Mouse (Mus musculus) lung, postnatal 0 days (tissue): Measurements from ENCODE around the gene Slc4a3. TPM values are rescaled to one million over a fixed set of nuclear protein-coding genes. Genes with fewer than 3 reads are reported as not detected.

Experiments used
- ATAC-seq: fragments of 200-750 bp; cut with Nextera tagmentation; 2 replicates; pipeline ENCODE4 v1.8.0; 2017; ENCODE audit warnings: moderate library complexity
- DNase-seq: peaks from one replicate; pipeline ENCODE4 v3.0.0-alpha.2; 2016; ENCODE audit warnings: low spot score
- H3K27ac ChIP-seq: fragments of 300-500 bp; sonication (generic); 2 replicates; pipeline ENCODE4 v1.5.1; 2014; ENCODE audit warnings: antibody characterized with exemption, mild to moderate bottlenecking, low read length, mixed read lengths
- H3K27me3 ChIP-seq: fragments of 300-500 bp; sonication (generic); replicated peaks from 2 replicates; pipeline ENCODE4 v1.6.1; 2014; ENCODE audit warnings: low read length, mixed read lengths; ENCODE audit not compliant: insufficient read depth
- H3K36me3 ChIP-seq: fragments of 300-500 bp; sonication (generic); 2 replicates; pipeline ENCODE4 v1.6.1; 2014; ENCODE audit warnings: low read length, mixed read lengths; ENCODE audit not compliant: insufficient read depth
- H3K4me1 ChIP-seq: fragments of 300-500 bp; sonication (generic); 2 replicates; pipeline ENCODE4 v1.6.1; 2014; ENCODE audit warnings: antibody characterized with exemption, low read depth, low read length, mixed read lengths; ENCODE audit not compliant: insufficient read depth
- H3K4me2 ChIP-seq: fragments of 300-500 bp; sonication (generic); replicated peaks from 2 replicates; pipeline ENCODE4 v1.6.1; 2014; ENCODE audit warnings: low read depth, mild to moderate bottlenecking, low read length, moderate library complexity, mixed read lengths
- H3K4me3 ChIP-seq: fragments of 300-500 bp; sonication (generic); 2 replicates; pipeline ENCODE4 v1.5.1; 2014; ENCODE audit warnings: low read depth, low read length
- H3K9ac ChIP-seq: fragments of 300-500 bp; sonication (generic); replicated peaks from 2 replicates; pipeline ENCODE4 v1.6.1; 2014; ENCODE audit warnings: low read depth, mild to moderate bottlenecking
- H3K9me3 ChIP-seq: fragments of 300-500 bp; sonication (generic); 2 replicates; pipeline ENCODE4 v1.6.1; 2016; ENCODE audit warnings: low read length, mixed read lengths
- CTCF ChIP-seq: IDR thresholded peaks from 2 replicates; pipeline ENCODE4 v1.5.1; 2016; ENCODE audit warnings: antibody characterized with exemption, mild to moderate bottlenecking
- EP300 ChIP-seq: IDR thresholded peaks from 2 replicates; pipeline ENCODE4 v1.6.1; 2016; ENCODE audit warnings: antibody characterized with exemption, mild to moderate bottlenecking, control low read depth
- WGBS: fragments of 180-500 bp; shearing (Covaris S2); extraction: QIAGEN DNeasy Blood & Tissue Kit; methylation state at CpG from one replicate; pipeline ENCODE4 v1.1.7; 2014; 5-methylcytosine and 5-hydroxymethylcytosine counted together
- polyA plus RNA-seq: library from polyadenylated mRNA; unstranded; fragments of >200 nt; fragmentation: Nextera tagmentation; extraction: Ambion mirVana; gene quantifications from 2 replicates; pipeline ENCODE4 v1.2.1, GENCODE M21; 2015

Slc4a3 gene
- polyA plus RNA-seq, 1 experiment from 2014 or later = 8.0 TPM

DNA sequence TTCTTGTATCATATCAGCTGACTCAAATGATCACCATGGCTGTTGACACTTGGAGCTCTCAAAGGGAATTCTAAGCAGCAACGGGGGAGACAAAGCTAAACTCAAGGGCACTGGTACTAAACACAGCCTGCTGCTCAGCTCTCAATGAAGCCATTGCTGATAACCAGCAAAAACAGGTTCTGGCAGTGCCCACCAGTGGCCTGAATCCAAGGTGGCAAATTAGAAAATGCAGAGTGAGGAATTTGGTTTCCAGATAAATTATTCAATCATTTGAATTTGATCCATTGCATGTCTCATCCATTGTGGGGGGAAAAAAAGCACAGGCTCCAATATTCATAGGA lies 15.8 kb downstream of the Slc4a3 start:
- Histone ChIP-seq H3K4me3 (no peak overlapping the region), H3K4me2 (no peak overlapping the region), H3K9me3 (no peaks in the 10 kb centered on the region), H3K36me3 (no peaks in the 10 kb centered on the region), H3K4me1 (no peaks in the 10 kb centered on the region; the same call in 1 of the 2 replicates), H3K27ac (no peak overlapping the region), H3K9ac (no peak overlapping the region), H3K27me3 (0 out of 2 replicates have a peak, but pooled peaks cover 3% of the 10 kb centered on the region)
- DNase-seq = no peak
- no peak for ATAC-seq
- WGBS = 37% methylated on average over 1 of the region's 1 CpGs
- no peak for TF ChIP-seq EP300
- no peak for TF ChIP-seq CTCF

DNA sequence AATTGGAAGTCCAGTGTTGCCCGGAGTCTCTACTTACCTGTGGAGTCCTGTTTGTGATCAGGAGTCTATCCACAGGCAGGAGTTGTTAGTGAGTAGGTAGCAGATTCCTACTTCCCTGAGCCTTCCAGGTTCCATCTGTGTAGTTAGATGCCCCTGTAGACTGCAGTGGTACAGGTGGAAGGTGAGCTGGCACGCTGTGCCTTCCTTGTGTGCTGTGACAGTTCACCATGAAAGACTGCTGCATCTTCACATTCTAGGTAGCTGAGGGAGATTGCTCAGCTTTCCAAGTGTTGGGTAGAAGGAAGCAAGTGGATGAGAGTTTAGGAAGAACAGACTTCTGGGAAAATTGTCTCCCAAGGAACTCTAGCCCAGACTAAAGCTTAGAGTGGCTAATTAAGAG lies 18.0 kb downstream of the Slc4a3 start:
- no peaks in the 10 kb centered on the region for H3K9me3 ChIP-seq
- no peaks in the 10 kb centered on the region; the same call in 1 of the 2 replicates for H3K4me1 ChIP-seq
- H3K9ac ChIP-seq = no peak overlapping the region
- H3K27me3 ChIP-seq = 0 out of 2 replicates have a peak, but pooled peaks cover 3% of the 10 kb centered on the region
- WGBS = 82% methylated on average over 2 of the region's 2 CpGs
- TF ChIP-seq CTCF = no peak
- no peak for TF ChIP-seq EP300
- H3K27ac ChIP-seq = no peak overlapping the region
- DNase-seq = no peak
- H3K4me3 ChIP-seq = no peak overlapping the region
- no peak overlapping the region for H3K4me2 ChIP-seq
- no peaks in the 10 kb centered on the region for H3K36me3 ChIP-seq
- no peak for ATAC-seq

GRCm38 (mm10) chr1:75564916-75565315 lies 18.9 kb downstream of the Slc4a3 start:
- TF ChIP-seq CTCF (no peak), EP300 (no peak)
- Histone ChIP-seq H3K27me3 (0 out of 2 replicates have a peak, but pooled peaks cover 3% of the 10 kb centered on the region), H3K9me3 (no peaks in the 10 kb centered on the region), H3K9ac (no peak overlapping the region), H3K4me2 (no peak overlapping the region), H3K4me1 (no peaks in the 10 kb centered on the region), H3K36me3 (no peaks in the 10 kb centered on the region), H3K27ac (no peak overlapping the region), H3K4me3 (no peak overlapping the region)
- WGBS = 26% methylated on average over 5 of the region's 5 CpGs
- ATAC-seq = no peak
- no peak for DNase-seq

DNA sequence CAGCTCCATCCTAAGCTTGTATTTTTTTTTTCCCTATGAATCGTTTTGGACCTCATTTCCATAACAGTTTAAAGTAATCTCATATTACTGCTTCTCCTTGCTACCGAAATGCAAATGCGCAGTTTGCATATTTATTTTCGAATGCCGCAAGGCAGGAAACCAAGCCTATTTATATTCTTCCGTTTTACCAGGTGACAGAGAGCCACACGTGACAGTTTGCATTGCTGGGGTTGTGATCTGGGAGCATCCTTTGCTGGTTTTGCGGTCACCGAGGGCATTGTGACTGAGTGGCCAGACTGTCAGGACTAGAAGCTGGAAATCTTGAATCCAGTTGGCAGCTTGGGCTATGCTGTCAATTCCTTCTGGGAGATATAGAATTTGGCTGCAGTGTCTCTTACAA lies 19.6 kb downstream of the Slc4a3 start:
- TF ChIP-seq EP300 (no peak), CTCF (no peak)
- Histone ChIP-seq H3K36me3 (no peaks in the 10 kb centered on the region), H3K27me3 (0 out of 2 replicates have a peak, but pooled peaks cover 3% of the 10 kb centered on the region)

DNA sequence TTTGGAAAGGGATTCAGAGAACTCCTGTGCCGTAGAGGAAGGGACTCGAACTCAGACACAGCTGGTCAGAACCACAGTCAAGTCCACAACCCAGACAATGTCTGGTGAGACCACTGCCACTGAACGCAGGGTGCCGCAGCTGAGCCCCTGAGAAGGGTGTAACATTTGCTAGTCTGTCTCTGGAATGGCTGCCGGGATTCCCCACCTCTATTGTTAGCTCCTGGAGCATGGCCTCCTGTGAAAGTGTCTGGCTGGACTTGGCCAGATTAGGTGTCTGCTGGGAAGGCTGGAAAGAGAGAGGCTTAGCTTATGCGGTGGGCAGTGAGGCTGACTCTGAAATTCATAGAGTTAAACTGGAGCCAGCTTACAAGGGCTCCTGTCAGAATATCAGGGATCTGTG lies 24.3 kb downstream of the Slc4a3 start:
- no peak for ATAC-seq
- no peak overlapping the region for H3K9ac ChIP-seq

More for the DNA sequence above, 19.6 kb downstream of the Slc4a3 start:
- no peak overlapping the region for H3K27ac ChIP-seq
- no peak for DNase-seq
- no peak overlapping the region for H3K4me2 ChIP-seq
- no peak for ATAC-seq
- 43% methylated on average over 9 of the region's 9 CpGs for WGBS
- no peak overlapping the region for H3K9ac ChIP-seq
- no peak overlapping the region for H3K4me3 ChIP-seq
- H3K4me1 ChIP-seq = no peaks in the 10 kb centered on the region
- no peaks in the 10 kb centered on the region for H3K9me3 ChIP-seq

GRCm38 (mm10) chr1:75572776-75573175 lies 26.7 kb downstream of the Slc4a3 start:
- no peak overlapping the region for H3K27ac ChIP-seq
- DNase-seq (no peak), ATAC-seq (no peak)
- TF ChIP-seq EP300 = no peak
- no peak for TF ChIP-seq CTCF
- H3K4me2 ChIP-seq = no peak overlapping the region
- H3K9me3 ChIP-seq = no peaks in the 10 kb centered on the region
- H3K4me1 ChIP-seq = no peaks in the 10 kb centered on the region
- no peak overlapping the region for H3K9ac ChIP-seq
- H3K36me3 ChIP-seq = no peaks in the 10 kb centered on the region
- no peaks in the 10 kb centered on the region for H3K27me3 ChIP-seq
- WGBS = 72% methylated on average over 6 of the region's 6 CpGs
- H3K4me3 ChIP-seq = no peak overlapping the region

More for the DNA sequence above, 24.3 kb downstream of the Slc4a3 start:
- Histone ChIP-seq H3K4me1 (no peaks in the 10 kb centered on the region), H3K27ac (no peak overlapping the region), H3K4me3 (no peak overlapping the region), H3K9me3 (no peaks in the 10 kb centered on the region), H3K36me3 (no peaks in the 10 kb centered on the region), H3K4me2 (no peak overlapping the region), H3K27me3 (no peaks in the 10 kb centered on the region)
- WGBS = 63% methylated on average over 6 of the region's 6 CpGs
- TF ChIP-seq CTCF = no peak
- TF ChIP-seq EP300 = no peak
- no peak for DNase-seq

DNA sequence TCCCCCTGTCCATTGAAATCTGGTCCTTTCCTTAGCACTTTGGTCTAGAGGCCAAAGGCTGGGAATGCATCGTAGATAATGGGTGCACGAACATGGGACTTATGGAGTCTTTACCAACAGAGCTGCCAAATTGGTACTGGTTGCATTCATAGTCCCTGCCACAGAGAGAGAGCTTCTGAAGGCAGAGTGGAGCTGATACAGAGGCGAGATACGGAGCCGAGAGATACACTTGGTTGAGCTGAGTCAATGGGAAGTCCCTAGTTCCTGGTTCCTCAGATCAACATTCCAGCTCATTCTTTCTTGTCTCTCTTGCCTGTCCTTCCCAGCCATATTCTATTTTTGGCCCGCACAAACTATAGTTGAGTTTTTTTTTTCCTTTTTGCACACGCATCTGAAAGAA lies 27.6 kb downstream of the Slc4a3 start:
- no peaks in the 10 kb centered on the region for H3K27me3 ChIP-seq
- no peak for TF ChIP-seq CTCF
- no peak for TF ChIP-seq EP300
- no peak overlapping the region for H3K4me3 ChIP-seq
- ATAC-seq (no peak), DNase-seq (no peak)
- WGBS = 72% methylated on average over 7 of the region's 7 CpGs
- H3K9ac ChIP-seq = no peak overlapping the region
- no peaks in the 10 kb centered on the region for H3K4me1 ChIP-seq
- H3K4me2 ChIP-seq = no peak overlapping the region
- no peaks in the 10 kb centered on the region for H3K36me3 ChIP-seq
- no peak overlapping the region for H3K27ac ChIP-seq
- no peaks in the 10 kb centered on the region for H3K9me3 ChIP-seq
